In genomic region chr11:22587691-22588241, GRCm38 (mm10) we compare ENCODE assay signal across 8 mouse cellular contexts.
DNase-seq lines count a peak whose midpoint lies in the region; ATAC-seq and TF ChIP-seq lines count a peak whose summit lies in the region.

No protein-coding gene starts in this region.

- intact Hi-C loops in gastrocnemius, postnatal 14 days (cut with DNase I; ENCODE audit: low total_unique reads), result no loop called here

- peak; percentile 93 for ATAC-seq in frontal cortex, adult (ENCODE audit: low TSS enrichment)
- peak; percentile 73 for ATAC-seq in hindbrain, postnatal 0 days
- no peak; the same call in 1 of the 2 replicates for ATAC-seq in midbrain, embryonic 15.5 days (replicated peaks)

- TF ChIP-seq CTCF in hindbrain, postnatal 0 days (IDR thresholded peaks at IDR 0.05; ENCODE audit: low read depth), result no peak

- 28% methylated on average over 7 of the region's 7 CpGs for WGBS in hindbrain, postnatal 0 days
- 45% methylated on average over 7 of the region's 7 CpGs for WGBS in midbrain, embryonic 15.5 days

- DNase-seq in gastrocnemius, postnatal 25 days, result peak; percentile 42
- no peak for DNase-seq in gastrocnemius, postnatal 14 days
- peak; percentile 79 for DNase-seq in hindbrain, postnatal 0 days (ENCODE audit: low spot score)
- DNase-seq in layer of hippocampus, postnatal 25 days (ENCODE audit: extremely low spot score in 1 of 2, low spot score in 1 of 2), result peak; percentile 13 to 14
- peak; percentile 14 for DNase-seq in yolk sac, embryonic 10.5 days (ENCODE audit: low spot score)
- DNase-seq in thymus, postnatal 0 days (ENCODE audit: low spot score), result no peak

- H3K4me1 ChIP-seq in hindbrain, postnatal 0 days (ENCODE audit: insufficient read depth, low read length), result peaks cover 19% of the 10 kb centered on the region
- peaks cover 17% of the 10 kb centered on the region for H3K4me1 ChIP-seq in midbrain, embryonic 15.5 days

- H3K27me3 ChIP-seq in hindbrain, postnatal 0 days (ENCODE audit: insufficient read depth, low read length), result no peaks in the 10 kb centered on the region
- no peaks in the 10 kb centered on the region for H3K27me3 ChIP-seq in midbrain, embryonic 15.5 days (replicated peaks)

- no peak overlapping the region for H3K9ac ChIP-seq in hindbrain, postnatal 0 days (replicated peaks; ENCODE audit: low read length)
- no peak overlapping the region for H3K9ac ChIP-seq in midbrain, embryonic 15.5 days

- no peaks in the 10 kb centered on the region for H3K36me3 ChIP-seq in hindbrain, postnatal 0 days (ENCODE audit: insufficient read depth, low read length)
- H3K36me3 ChIP-seq in midbrain, embryonic 15.5 days (replicated peaks), result no peaks in the 10 kb centered on the region

- peak overlapping the region; percentile 69 for H3K27ac ChIP-seq in hindbrain, postnatal 0 days
- H3K27ac ChIP-seq in midbrain, embryonic 15.5 days, result peak overlapping the region; percentile 31

- no peak overlapping the region for H3K4me2 ChIP-seq in hindbrain, postnatal 0 days (ENCODE audit: low read depth, low read length)
- H3K4me2 ChIP-seq in midbrain, embryonic 15.5 days, result no peak overlapping the region

- no peak overlapping the region for H3K4me3 ChIP-seq in hindbrain, postnatal 0 days (ENCODE audit: low read length)
- H3K4me3 ChIP-seq in midbrain, embryonic 15.5 days, result no peak overlapping the region

- H3K9me3 ChIP-seq in hindbrain, postnatal 0 days (ENCODE audit: low read length), result no peaks in the 10 kb centered on the region
- H3K9me3 ChIP-seq in midbrain, embryonic 15.5 days, result no peaks in the 10 kb centered on the region

Comparison
In these comparisons a context has a peak if more than half of its experiments do, and no peak if none do; other contexts are left out.
1. DNase-seq: peak in gastrocnemius, postnatal 25 days (single experiment), hindbrain, postnatal 0 days (single experiment), layer of hippocampus, postnatal 25 days (2 of 2) and yolk sac, embryonic 10.5 days (single experiment); none in gastrocnemius, postnatal 14 days (single experiment) and thymus, postnatal 0 days (single experiment).